Mouse (Mus musculus) skeletal muscle tissue, postnatal 0 days (tissue): ENCODE data around the gene Capza1. TPM values are rescaled to one million over a fixed set of nuclear protein-coding genes. Genes with fewer than 3 reads are reported as not detected.

Experiments used
- polyA plus RNA-seq: library from polyadenylated mRNA; unstranded; fragments of >200 nt; fragmentation: Nextera tagmentation; extraction: Ambion mirVana; gene quantifications from 2 replicates; pipeline ENCODE4 v1.2.1, GENCODE M21; 2015

Capza1 gene
- polyA plus RNA-seq, result 63.0 and 68.2 TPM in 2 replicates

DNA sequence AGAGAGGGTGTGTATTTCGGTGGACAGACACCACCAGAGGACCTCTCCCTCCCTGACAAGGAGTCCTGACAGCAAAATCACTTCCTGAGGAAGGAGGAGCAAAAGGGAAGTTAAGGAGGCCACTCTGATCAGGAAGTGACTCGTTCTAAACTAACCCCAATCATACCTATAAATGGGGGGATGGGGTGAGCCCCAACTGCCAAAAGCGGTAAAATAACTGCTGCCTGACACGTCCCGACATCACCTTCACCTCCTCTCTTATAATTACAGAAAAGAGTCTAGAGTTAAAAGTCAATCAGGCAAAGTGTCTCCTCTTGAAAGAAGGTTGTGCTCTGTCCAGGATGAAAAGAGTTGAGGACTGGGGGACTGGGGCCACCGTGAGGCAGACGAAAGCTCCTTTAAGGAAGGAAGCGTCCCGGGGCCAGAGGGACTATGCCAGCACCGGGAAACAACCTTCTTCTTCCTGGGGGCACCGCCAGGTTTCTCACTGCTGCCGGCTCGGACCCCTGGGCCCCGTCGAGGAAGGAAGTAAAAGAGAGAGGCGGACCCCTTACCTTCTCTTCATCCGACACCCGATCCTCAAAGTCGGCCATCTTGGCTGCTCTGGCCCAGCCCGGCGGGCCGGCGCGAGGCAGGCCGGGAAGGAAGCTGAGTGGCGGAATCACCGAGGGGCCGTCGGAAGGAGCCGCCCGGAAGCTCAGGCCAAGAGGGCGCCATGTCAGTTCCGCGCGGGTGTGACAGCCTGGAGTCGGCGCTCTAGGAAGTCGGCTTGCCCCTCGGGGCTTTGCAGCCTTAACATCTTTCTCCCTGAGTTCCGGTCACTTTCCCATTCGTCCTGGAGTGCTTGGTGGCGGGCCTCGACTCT, at the start of gene Capza1, which contains the start of gene St7l:
Gene Capza1 (minus strand): TSS at position 720 of the 865 bp plus-strand sequence.
Gene St7l (plus strand): TSS at position 220 of the 865 bp plus-strand sequence.

GRCm38 (mm10) chr3:104817991-104818748, 46.1 kb downstream of the Capza1 start, which contains the start of gene Mov10:
Gene Mov10 (minus strand): TSS chr3:104818563.

GRCm38 (mm10) chr3:104788075-104788474, 76.2 kb downstream of the Capza1 start, which contains the start of gene Rhoc:
Gene Rhoc (plus strand): TSS chr3:104788375.

DNA sequence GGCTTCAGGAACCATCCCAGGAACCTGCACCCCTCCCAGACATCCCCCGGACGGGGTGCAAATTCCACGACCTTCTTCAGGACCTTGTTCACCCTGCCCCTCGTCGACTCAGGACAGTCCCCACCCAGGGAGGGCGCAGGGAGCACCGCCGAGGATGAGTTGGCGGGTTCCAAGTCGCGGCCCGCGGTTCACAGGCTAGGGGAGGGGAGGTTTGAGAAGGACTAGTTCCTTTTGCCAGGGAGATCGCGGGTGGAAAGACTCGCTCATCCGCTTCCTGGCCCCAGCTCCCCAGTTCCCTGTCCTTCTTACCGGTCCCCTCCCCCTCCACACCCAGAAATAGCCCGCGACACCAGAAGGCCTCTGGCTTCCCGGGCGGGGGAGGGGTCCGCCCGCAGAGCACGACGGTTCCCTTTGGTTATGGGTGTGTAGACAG, 82.8 kb downstream of the Capza1 start, which contains the start of gene Fam19a3:
Gene Fam19a3 (minus strand): TSS at position 370 of the 433 bp plus-strand sequence.

DNA sequence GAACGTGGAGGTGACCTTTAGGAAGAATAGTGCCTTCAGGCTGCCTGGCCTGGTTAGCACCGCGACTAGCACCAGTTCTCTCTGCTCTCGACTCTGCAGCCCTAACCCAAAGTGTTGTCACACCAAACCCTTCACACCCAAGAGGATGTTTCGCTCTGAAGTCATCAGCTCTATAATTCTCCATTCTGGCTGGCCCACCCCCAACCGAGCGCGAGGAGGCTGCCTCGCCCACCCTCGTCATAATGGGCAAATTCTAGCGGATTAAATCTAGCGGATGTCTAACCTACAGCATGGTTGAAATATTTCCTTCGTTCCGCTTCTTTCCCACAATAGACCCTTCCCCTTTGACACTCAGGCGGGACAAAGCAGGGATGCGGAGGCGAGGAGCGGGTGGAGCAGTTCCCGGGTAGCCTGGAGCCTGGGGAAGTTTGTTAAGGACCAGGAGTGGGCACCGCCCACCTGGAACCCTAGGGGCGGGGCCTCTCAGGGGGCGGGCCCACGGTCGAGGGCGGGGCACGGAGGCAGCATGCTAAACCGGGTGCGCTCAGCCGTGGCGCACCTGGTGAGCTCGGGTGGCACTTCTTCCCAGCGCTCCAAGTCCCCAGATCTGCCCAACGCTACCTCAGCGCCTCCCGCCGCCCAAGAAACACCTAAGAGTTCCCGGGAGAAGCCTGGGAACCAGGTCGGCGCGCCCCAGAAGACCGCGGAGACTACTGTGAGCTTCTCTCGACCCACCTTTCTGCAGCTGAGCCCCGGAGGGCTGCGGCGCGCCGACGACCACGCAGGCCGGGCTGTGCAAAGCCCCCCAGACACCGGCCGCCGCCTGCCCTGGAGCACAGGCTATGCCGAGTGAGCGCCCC, 83.5 kb downstream of the Capza1 start, which contains the start of gene Ppm1j:
Gene Ppm1j (plus strand): TSS at position 496 of the 860 bp plus-strand sequence.

Other genes starting within 250 kb of the Capza1 start
- gene Slc16a1, start 225.8 kb downstream of the Capza1 start, polyA plus RNA-seq, result 19.4 and 19.6 TPM in 2 replicates
- gene Ppm1j, start 83.4 kb downstream of the Capza1 start, polyA plus RNA-seq, result 15.8 and 17.7 TPM in 2 replicates
- 0.37 and 0.64 TPM in 2 replicates for gene Fam19a3, start 82.7 kb downstream of the Capza1 start, polyA plus RNA-seq
- 95.0 and 126 TPM in 2 replicates for gene Rhoc, start 76.1 kb downstream of the Capza1 start, polyA plus RNA-seq
- 13.4 and 14.5 TPM in 2 replicates for gene Mov10, start 45.9 kb downstream of the Capza1 start, polyA plus RNA-seq
- 22.9 and 24.4 TPM in 2 replicates for gene St7l, start 500 bp downstream of the Capza1 start, polyA plus RNA-seq
- 0.49 and 0.55 TPM in 2 replicates for gene Wnt2b, start 97.4 kb upstream of the Capza1 start, polyA plus RNA-seq
- 7.2 and 8.5 TPM in 2 replicates for gene Cttnbp2nl, start 188.6 kb upstream of the Capza1 start, polyA plus RNA-seq
- not detected in 2 replicates for gene 4930564D02Rik, start 202.3 kb upstream of the Capza1 start, polyA plus RNA-seq